Mouse (Mus musculus) spleen, postnatal 36 days (tissue): Measurements from ENCODE around the gene Defa37.
"Not testable (repeated sequence)": the region's sequence is repeated elsewhere in the genome, so short reads cannot be mapped to it uniquely, and the experiment has no call there.

ENCODE experiments used
- DNase-seq, 2 experiments: peaks; one replicate each; pipeline ENCODE4 v3.0.0; 2022; ENCODE audit warnings: low spot score in 2 of 2, mixed read lengths in 1 of 2

The Defa37 gene

GRCm38 (mm10) chr8:21565086-21565485 lies at the start of gene Defa37:
Gene Defa37 (plus strand): TSS chr8:21565386.
- not testable (repeated sequence) for DNase-seq

DNA sequence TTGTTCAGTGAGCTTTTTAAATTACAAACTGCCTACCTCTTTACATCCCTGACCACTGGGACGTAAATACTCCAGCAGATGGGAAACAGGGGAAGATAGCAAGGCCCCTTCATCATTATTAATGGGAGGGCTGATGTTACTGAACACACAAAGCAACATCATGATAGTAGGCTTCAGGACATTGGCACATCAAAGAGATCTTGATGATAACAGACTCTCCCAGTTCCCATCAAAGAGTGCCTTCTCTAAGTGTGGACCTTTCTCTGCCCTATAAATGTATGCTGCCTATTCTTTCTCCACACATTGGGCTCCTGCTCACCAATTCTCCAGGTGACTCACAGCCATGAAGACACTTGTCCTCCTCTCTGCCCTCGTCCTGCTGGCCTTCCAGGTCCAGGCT lies 36.5 kb upstream of the Defa37 start, which contains the start of gene Defa32:
Defa32 (plus strand) TSS at position 301 of the 400 bp plus-strand sequence.
- not testable (repeated sequence) for DNase-seq

DNA sequence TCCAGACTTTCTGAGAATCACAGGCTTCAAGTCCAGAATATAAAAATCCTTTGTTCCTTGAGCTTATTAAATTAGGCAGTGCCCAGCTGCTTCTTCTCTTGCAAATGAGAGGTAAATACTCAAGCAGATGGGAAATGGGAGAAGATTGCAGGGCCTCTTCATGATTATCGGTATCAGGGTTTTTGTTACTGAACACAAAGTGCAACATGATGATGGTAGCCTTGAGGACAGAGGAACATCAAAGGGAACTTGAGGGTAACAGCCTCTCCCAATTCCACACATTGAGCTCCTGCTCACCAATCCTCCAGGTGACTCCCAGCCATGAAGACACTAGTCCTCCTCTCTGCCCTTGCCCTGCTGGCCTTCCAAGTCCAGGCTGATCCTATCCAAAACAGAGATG lies 17.5 kb downstream of the Defa37 start, which contains the start of gene Defa28:
Defa28 (plus strand) TSS at position 301 of the 400 bp plus-strand sequence.
- DNase-seq, result not testable (repeated sequence)

GRCm38 (mm10) chr8:21594408-21594807 lies 29.2 kb downstream of the Defa37 start, which contains the start of gene Gm7861:
Gene Gm7861 (minus strand): TSS chr8:21594508.
- DNase-seq, result not testable (repeated sequence)
